Mouse (Mus musculus): ENCODE results near the gene Snx18. TPM values are rescaled to one million over a fixed set of nuclear protein-coding genes. Genes with fewer than 3 reads are reported as not detected.

Gene Snx18
- polyA plus RNA-seq, 1 experiment from 2014 or later = 4.7 TPM

DNA sequence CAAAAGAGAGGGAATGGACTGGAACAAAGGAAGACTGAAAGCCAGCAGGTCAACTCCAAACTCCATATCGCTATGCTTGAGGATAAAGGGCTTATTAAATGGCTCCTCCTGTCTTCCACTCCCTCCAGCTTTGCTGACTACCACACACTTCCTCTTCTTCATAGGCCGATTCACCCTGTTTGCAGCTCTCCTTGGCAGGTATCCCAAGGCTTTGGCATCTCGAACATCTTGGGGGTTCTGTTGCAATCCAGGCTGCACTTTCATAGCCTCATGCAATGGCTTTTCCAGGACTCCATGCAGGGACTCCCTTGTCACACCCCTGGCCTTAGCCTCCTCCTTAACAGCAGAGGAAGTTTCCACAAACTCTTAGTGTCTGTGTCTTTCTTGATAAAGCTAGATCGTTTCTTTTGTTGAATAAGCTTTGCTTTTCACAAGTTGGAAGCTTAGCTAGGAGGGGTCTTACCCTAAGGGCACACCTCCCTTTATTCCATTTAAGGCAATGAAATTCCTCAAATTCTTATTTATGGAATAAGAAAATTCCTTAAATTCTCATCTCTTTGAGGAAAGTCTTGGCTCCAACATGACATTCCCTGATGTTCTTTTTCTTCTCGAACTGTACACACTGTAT is 64.6 kb downstream of the Snx18 start:
- no peaks in the 10 kb centered on the region for H3K36me3 ChIP-seq
- 49% methylated on average over 5 of the region's 5 CpGs for WGBS (ENCODE audit: insufficient replicate concordance)
- no peak for DNase-seq

DNA sequence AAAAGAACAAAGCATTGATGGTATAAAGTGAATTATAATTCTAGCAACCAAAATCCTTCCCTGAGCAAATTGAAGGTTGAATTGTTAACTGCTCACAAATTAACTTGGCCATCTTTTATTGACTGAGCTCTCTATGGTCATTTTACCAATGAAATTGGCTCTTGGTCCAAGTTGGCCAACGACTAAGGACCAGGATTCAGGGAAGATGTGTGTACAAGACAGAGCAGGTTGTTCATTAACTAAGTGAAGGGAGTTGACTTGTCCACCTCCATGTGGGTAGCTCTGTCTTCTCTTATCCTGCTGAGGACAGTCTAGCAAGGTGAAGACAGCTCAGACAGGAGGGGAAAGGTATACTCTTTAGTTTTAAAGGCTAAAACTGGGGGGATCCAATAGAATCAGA is 66.0 kb downstream of the Snx18 start:
- H3K9ac ChIP-seq = no peak overlapping the region
- no peaks in the 10 kb centered on the region for H3K27me3 ChIP-seq
- DNase-seq (no peak), ATAC-seq (ENCODE audit: low read depth) (no peak)
- 41% methylated on average over 1 of the region's 1 CpGs for WGBS (ENCODE audit: insufficient replicate concordance)
- no peaks in the 10 kb centered on the region for H3K9me3 ChIP-seq (replicated peaks)
- H3K4me2 ChIP-seq = no peak overlapping the region
- H3K4me1 ChIP-seq (replicated peaks) = no peaks in the 10 kb centered on the region
- no peak overlapping the region for H3K27ac ChIP-seq
- no peaks in the 10 kb centered on the region for H3K36me3 ChIP-seq
- no peak overlapping the region for H3K4me3 ChIP-seq (replicated peaks)

More for the DNA sequence above, 64.6 kb downstream of the Snx18 start:
- H3K27me3 ChIP-seq = no peaks in the 10 kb centered on the region
- no peak overlapping the region for H3K27ac ChIP-seq
- H3K4me2 ChIP-seq = no peak overlapping the region
- H3K9me3 ChIP-seq (replicated peaks) = no peaks in the 10 kb centered on the region
- no peak for ATAC-seq (ENCODE audit: low read depth)
- no peaks in the 10 kb centered on the region for H3K4me1 ChIP-seq (replicated peaks)
- H3K9ac ChIP-seq = no peak overlapping the region
- H3K4me3 ChIP-seq (replicated peaks) = no peak overlapping the region

DNA sequence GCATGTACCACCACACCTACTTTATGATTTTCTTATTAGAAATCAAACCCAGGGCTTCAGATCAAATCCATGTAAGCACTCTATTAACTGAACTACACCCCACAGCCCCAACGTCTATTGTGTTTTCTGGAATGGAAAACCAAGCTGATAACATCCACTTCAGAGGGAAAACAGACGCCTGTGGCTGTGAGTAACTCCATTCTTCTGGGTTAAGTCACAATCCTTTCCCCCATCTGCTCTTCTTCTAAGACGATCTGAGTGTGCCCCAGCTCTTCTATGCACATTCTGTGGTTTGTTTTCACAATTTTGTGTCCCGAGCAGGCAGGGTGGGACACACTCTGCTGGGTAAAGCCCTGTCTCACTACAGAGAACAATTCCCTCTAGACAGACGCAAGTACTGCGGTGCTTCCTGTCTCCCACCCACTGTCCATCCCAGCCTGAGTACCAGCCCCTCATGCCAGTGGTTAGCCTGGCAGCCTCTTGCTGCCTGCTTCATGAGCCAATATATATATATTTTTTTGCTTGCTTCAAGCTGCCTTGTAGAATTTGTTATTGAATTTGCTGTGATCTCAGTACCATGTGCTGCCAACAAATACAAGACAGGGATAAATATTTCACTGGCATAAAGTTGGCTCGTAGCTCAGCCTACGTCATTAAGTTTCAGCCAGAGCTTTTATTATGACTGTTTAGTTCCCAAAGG is 67.3 kb downstream of the Snx18 start:
- no peak for DNase-seq
- ATAC-seq (ENCODE audit: low read depth) = no peak
- Histone ChIP-seq H3K9ac (no peak overlapping the region), H3K36me3 (no peaks in the 10 kb centered on the region), H3K4me2 (no peak overlapping the region), H3K4me3 (replicated peaks) (no peak overlapping the region), H3K4me1 (replicated peaks) (no peaks in the 10 kb centered on the region), H3K9me3 (replicated peaks) (no peaks in the 10 kb centered on the region), H3K27ac (no peak overlapping the region), H3K27me3 (no peaks in the 10 kb centered on the region)
- 45% methylated on average over 8 of the region's 8 CpGs for WGBS (ENCODE audit: insufficient replicate concordance)

DNA sequence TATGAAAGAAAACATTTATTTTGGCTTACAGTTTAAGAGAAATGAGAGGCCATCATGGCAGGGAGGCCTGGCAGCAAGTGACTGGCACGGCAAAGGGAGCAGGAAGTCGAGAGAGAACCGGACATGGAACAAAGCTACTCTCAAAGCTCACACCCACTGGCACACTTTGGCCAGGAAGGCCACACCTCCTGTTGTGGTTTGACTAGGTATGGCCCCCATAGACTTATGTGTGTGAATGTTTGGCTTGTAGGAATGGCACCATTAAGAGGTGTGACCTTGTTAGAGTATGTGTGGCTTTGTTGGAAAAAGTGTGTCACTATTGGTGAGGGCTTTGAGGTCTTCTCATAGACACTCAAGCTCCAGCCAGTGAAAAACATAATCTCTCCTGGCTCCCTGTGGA is 69.3 kb downstream of the Snx18 start:
- Histone ChIP-seq H3K9ac (no peak overlapping the region), H3K27me3 (no peaks in the 10 kb centered on the region), H3K27ac (no peak overlapping the region), H3K36me3 (no peaks in the 10 kb centered on the region), H3K4me2 (no peak overlapping the region), H3K4me3 (replicated peaks) (no peak overlapping the region), H3K4me1 (replicated peaks) (no peaks in the 10 kb centered on the region), H3K9me3 (replicated peaks) (no peaks in the 10 kb centered on the region)
- DNase-seq (no peak), ATAC-seq (ENCODE audit: low read depth) (no peak)
- 47% methylated on average over 3 of the region's 3 CpGs for WGBS (ENCODE audit: insufficient replicate concordance)

DNA sequence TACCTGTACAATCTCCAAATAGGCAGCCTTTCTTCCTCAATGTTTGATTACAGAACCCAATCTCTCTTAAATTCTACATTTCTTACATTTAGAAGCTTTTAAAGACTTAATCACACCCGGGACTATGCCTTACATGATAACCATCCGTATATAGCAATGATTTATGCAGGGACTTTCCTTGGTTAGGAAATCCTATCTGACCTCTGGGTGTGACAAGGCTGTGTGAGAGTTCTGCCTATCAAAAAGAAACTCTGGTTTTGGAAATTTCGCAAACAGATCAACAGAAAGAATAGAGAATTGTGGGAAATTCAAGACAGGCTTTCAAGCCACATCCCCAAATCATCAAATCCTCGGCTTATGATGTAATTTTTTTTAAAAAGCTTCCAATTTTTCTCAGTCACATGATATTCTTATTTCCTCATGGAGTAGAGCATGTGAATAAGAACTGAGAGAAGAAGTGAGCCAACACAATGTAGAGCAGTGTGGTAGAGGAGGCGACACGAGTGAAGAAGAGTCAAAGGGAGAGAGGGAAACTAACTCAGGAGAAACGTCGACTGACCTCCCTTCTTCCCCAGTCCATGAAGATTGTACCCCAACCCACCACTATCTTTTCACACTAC is 70.4 kb downstream of the Snx18 start:
- WGBS (ENCODE audit: insufficient replicate concordance) = 66% methylated on average over 8 of the region's 8 CpGs
- H3K4me1 ChIP-seq (replicated peaks) = no peaks in the 10 kb centered on the region
- no peaks in the 10 kb centered on the region for H3K36me3 ChIP-seq
- no peaks in the 10 kb centered on the region for H3K9me3 ChIP-seq (replicated peaks)
- H3K27me3 ChIP-seq = no peaks in the 10 kb centered on the region
- no peak overlapping the region for H3K9ac ChIP-seq
- no peak overlapping the region for H3K4me3 ChIP-seq (replicated peaks)
- no peak overlapping the region for H3K27ac ChIP-seq
- DNase-seq = no peak
- H3K4me2 ChIP-seq = no peak overlapping the region
- ATAC-seq (ENCODE audit: low read depth) = no peak

DNA sequence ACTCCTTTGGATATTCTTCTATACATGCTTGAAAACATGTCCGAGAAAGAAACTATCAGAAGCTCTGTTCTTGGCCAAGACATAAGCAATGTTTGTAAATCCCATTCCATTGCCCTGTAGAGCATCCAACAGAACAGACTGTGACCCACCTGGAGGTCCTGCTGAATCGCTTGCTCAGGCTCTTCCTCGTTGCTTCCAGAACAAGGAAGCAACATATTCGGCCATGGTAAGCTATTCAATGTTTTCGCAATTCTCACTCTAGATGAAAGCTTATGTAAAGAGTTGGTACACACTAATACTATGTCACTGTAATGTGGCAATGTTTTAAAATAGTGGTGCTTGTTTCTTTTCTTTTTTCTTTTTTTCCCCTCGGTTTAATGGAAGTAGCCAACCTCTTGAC is 76.0 kb downstream of the Snx18 start:
- H3K9me3 ChIP-seq (replicated peaks) = no peaks in the 10 kb centered on the region
- H3K4me1 ChIP-seq (replicated peaks) = no peaks in the 10 kb centered on the region
- DNase-seq = no peak
- no peak overlapping the region for H3K4me2 ChIP-seq
- H3K27ac ChIP-seq = no peak overlapping the region
- no peak for ATAC-seq (ENCODE audit: low read depth)
- H3K9ac ChIP-seq = no peak overlapping the region
- H3K27me3 ChIP-seq = no peaks in the 10 kb centered on the region
- 63% methylated on average over 6 of the region's 6 CpGs for WGBS (ENCODE audit: insufficient replicate concordance)
- H3K36me3 ChIP-seq = no peaks in the 10 kb centered on the region
- no peak overlapping the region for H3K4me3 ChIP-seq (replicated peaks)

Other genes starting within 250 kb of the Snx18 start
- gene Hspb3, start 45.1 kb upstream of the Snx18 start, polyA plus RNA-seq (2015; fragmentation: Nextera tagmentation; extraction: Ambion mirVana) = 0.22 and 0.24 TPM in 2 replicates
- gene Arl15, start 175.9 kb upstream of the Snx18 start, polyA plus RNA-seq (2015; fragmentation: Nextera tagmentation; extraction: Ambion mirVana) = 2.5 and 2.9 TPM in 2 replicates

All from liver, embryonic 13.5 days (tissue).